Mouse (Mus musculus) limb, embryonic 11.5 days (tissue): ENCODE measurements around the gene Rnf2. TPM values are rescaled to one million over a fixed set of nuclear protein-coding genes. Genes with fewer than 3 reads are reported as not detected.

Experiments
- ATAC-seq: fragments of 200-750 bp; cut with Nextera tagmentation; 2 replicates; pipeline ENCODE4 v1.8.0; 2017; ENCODE audit warnings: low read depth; ENCODE audit not compliant: insufficient number of reproducible peaks, low FRiP score, low TSS enrichment
- DNase-seq: peaks from one replicate; pipeline ENCODE4 v3.0.0-alpha.2; 2015; ENCODE audit warnings: low spot score
- H3K27ac ChIP-seq: fragments of 300-500 bp; sonication (generic); replicated peaks from 2 replicates; pipeline ENCODE4 v1.5.1; 2014; ENCODE audit warnings: low read depth, mild to moderate bottlenecking, low read length
- H3K27me3 ChIP-seq: fragments of 300-500 bp; sonication (generic); 2 replicates; pipeline ENCODE4 v1.6.1; 2014; ENCODE audit warnings: mild to moderate bottlenecking, low read length, mixed read lengths; ENCODE audit not compliant: control insufficient read depth, insufficient read depth
- H3K36me3 ChIP-seq: fragments of 300-500 bp; sonication (generic); 2 replicates; pipeline ENCODE4 v1.6.1; 2014; ENCODE audit warnings: mild to moderate bottlenecking, low read length, moderate library complexity, mixed read lengths; ENCODE audit not compliant: control insufficient read depth, insufficient read depth
- H3K4me1 ChIP-seq: fragments of 300-500 bp; sonication (generic); 2 replicates; pipeline ENCODE4 v1.6.1; 2014; ENCODE audit warnings: low read length, mixed read lengths; ENCODE audit not compliant: control insufficient read depth, insufficient read depth
- H3K4me2 ChIP-seq: fragments of 300-500 bp; sonication (generic); 2 replicates; pipeline ENCODE4 v1.6.1; 2014; ENCODE audit warnings: low read depth, mild to moderate bottlenecking, moderate library complexity; ENCODE audit not compliant: severe bottlenecking
- H3K4me3 ChIP-seq: fragments of 300-500 bp; sonication (generic); 2 replicates; pipeline ENCODE4 v1.5.1; 2014; ENCODE audit warnings: low read depth, low read length
- H3K9ac ChIP-seq: fragments of 300-500 bp; sonication (generic); 2 replicates; pipeline ENCODE4 v1.6.1; 2014; ENCODE audit warnings: mild to moderate bottlenecking, low read length
- H3K9me3 ChIP-seq: fragments of 300-500 bp; sonication (generic); 2 replicates; pipeline ENCODE4 v1.6.1; 2016; ENCODE audit warnings: low read length; ENCODE audit not compliant: control insufficient read depth
- WGBS: fragments of 180-500 bp; shearing (Covaris S2); extraction: QIAGEN DNeasy Blood & Tissue Kit; methylation state at CpG from one replicate; pipeline ENCODE4 v1.1.7; 2014; 5-methylcytosine and 5-hydroxymethylcytosine counted together
- polyA plus RNA-seq: library from polyadenylated mRNA; unstranded; fragments of >200 nt; fragmentation: Nextera tagmentation; extraction: Ambion mirVana; gene quantifications from 2 replicates; pipeline ENCODE4 v1.2.1, GENCODE M21; 2014

The Rnf2 gene
- polyA plus RNA-seq, 1 experiment from 2014 or later = 121 TPM

- WGBS = 87% methylated on average over 7 of the region's 7 CpGs
- H3K4me1 ChIP-seq = no peaks in the 10 kb centered on the region
- no peak overlapping the region for H3K9ac ChIP-seq
- peaks cover 19% of the 10 kb centered on the region for H3K36me3 ChIP-seq
- H3K4me2 ChIP-seq = no peak overlapping the region
- ATAC-seq (no peak), DNase-seq (no peak)
- H3K27me3 ChIP-seq = no peaks in the 10 kb centered on the region
- no peak overlapping the region for H3K4me3 ChIP-seq
- H3K27ac ChIP-seq = no peak overlapping the region
- H3K9me3 ChIP-seq = no peaks in the 10 kb centered on the region
Observed at GRCm38 (mm10) chr1:151471429-151471828, 29.3 kb downstream of the Rnf2 start.

DNA sequence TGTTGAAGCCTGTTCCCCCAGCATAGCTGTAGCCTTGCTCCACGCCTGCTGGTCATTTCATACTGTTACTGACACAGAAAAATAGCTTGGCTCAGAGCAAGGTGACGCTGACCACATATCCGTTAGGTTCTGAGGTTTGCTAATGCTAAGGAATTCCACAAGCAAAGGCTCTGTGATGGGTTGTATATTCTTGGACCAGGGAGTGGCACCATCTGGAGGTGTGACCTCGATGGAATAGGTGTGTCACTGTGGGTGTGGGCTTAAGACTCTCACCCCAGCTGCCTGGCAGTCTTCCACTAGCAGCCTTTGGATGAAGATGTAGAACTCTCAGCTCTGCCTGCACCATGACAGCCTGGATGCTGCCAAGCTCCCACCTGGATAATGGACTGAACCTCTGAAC, 34.2 kb downstream of the Rnf2 start:
- Histone ChIP-seq H3K9ac (no peak overlapping the region), H3K36me3 (peaks cover 2% of the 10 kb centered on the region), H3K9me3 (no peaks in the 10 kb centered on the region), H3K27me3 (no peaks in the 10 kb centered on the region), H3K4me3 (no peak overlapping the region), H3K4me2 (no peak overlapping the region), H3K27ac (no peak overlapping the region), H3K4me1 (no peaks in the 10 kb centered on the region)
- DNase-seq (no peak), ATAC-seq (no peak)
- WGBS = 89% methylated on average over 4 of the region's 4 CpGs

- Histone ChIP-seq H3K27me3 (no peaks in the 10 kb centered on the region), H3K9me3 (no peaks in the 10 kb centered on the region), H3K9ac (no peak overlapping the region), H3K27ac (no peak overlapping the region), H3K4me1 (no peaks in the 10 kb centered on the region), H3K36me3 (peaks cover 2% of the 10 kb centered on the region; the same call in 1 of the 2 replicates), H3K4me2 (no peak overlapping the region), H3K4me3 (no peak overlapping the region)
- no peak for DNase-seq
- WGBS = 31% methylated on average over 4 of the region's 4 CpGs
- no peak for ATAC-seq
Observed at GRCm38 (mm10) chr1:151464914-151465313, 35.8 kb downstream of the Rnf2 start.

- Histone ChIP-seq H3K4me3 (no peak overlapping the region), H3K4me2 (no peak overlapping the region), H3K4me1 (no peaks in the 10 kb centered on the region), H3K36me3 (no peaks in the 10 kb centered on the region; the same call in 1 of the 2 replicates), H3K9ac (no peak overlapping the region), H3K27me3 (no peaks in the 10 kb centered on the region), H3K27ac (no peak overlapping the region), H3K9me3 (no peaks in the 10 kb centered on the region)
- ATAC-seq (no peak), DNase-seq (no peak)
- 78% methylated on average over 9 of the region's 9 CpGs for WGBS
Observed at GRCm38 (mm10) chr1:151461265-151461664, 39.5 kb downstream of the Rnf2 start.

DNA sequence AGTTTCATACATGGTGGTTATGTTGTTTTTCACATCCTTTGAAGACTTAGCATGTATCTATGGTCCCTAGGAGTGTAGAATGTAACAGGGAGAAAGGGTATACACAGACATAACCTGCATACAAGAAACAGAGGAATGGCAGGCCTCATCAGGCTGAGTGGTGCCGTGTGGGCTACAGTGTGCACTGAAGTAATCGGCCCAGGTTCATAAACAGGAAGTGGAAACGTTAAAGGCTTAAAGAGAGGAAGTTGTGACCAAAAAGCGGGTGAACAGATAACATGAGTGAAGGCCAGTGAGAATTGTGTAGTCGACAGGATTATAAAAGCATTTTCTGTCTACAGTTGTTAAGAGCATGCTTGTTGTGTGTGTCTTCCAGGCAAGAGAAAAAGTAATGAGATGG, 43.7 kb downstream of the Rnf2 start:
- no peak overlapping the region for H3K9ac ChIP-seq
- H3K4me2 ChIP-seq = no peak overlapping the region
- H3K4me1 ChIP-seq = no peaks in the 10 kb centered on the region
- H3K9me3 ChIP-seq = no peaks in the 10 kb centered on the region
- H3K27ac ChIP-seq = no peak overlapping the region
- ATAC-seq (no peak), DNase-seq (no peak)
- WGBS = 89% methylated on average over 5 of the region's 5 CpGs
- peaks cover 4% of the 10 kb centered on the region; the same call in 1 of the 2 replicates for H3K36me3 ChIP-seq
- no peaks in the 10 kb centered on the region for H3K27me3 ChIP-seq
- no peak overlapping the region for H3K4me3 ChIP-seq

GRCm38 (mm10) chr1:151451946-151452345, 48.8 kb downstream of the Rnf2 start:
- H3K4me2 ChIP-seq = no peak overlapping the region
- no peak overlapping the region for H3K4me3 ChIP-seq
- 92% methylated on average over 11 of the region's 11 CpGs for WGBS
- no peaks in the 10 kb centered on the region for H3K4me1 ChIP-seq
- no peaks in the 10 kb centered on the region for H3K9me3 ChIP-seq
- no peaks in the 10 kb centered on the region for H3K27me3 ChIP-seq
- no peak for ATAC-seq
- peaks cover 7% of the 10 kb centered on the region for H3K36me3 ChIP-seq
- H3K9ac ChIP-seq = no peak overlapping the region
- no peak overlapping the region for H3K27ac ChIP-seq
- no peak for DNase-seq

DNA sequence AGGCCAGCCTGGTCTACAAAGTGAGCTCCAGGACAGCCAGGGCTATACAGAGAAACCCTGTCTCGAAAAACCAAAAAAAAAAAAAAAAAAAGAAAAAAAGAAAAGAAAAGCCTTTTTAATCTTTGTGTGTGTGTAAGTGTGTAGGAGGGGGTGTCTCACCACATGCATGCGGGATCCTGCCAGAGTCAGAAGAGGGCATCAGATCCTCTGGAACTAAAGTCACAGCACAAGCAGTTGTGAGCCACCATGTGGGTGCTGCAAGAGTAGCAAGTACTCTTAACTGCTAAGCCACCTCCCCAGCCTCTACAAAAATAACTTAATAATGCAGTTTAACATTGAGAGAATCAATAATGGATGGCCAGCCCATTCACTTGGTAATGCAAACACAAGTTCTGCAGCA, 49.9 kb downstream of the Rnf2 start:
- H3K27ac ChIP-seq = no peak overlapping the region
- no peak overlapping the region for H3K4me3 ChIP-seq
- WGBS = 100% methylated on average over 1 of the region's 2 CpGs
- no peak overlapping the region for H3K9ac ChIP-seq
- H3K4me2 ChIP-seq = no peak overlapping the region
- ATAC-seq = no peak
- DNase-seq = no peak
- no peaks in the 10 kb centered on the region for H3K4me1 ChIP-seq
- peaks cover 8% of the 10 kb centered on the region for H3K36me3 ChIP-seq
- H3K9me3 ChIP-seq = no peaks in the 10 kb centered on the region
- H3K27me3 ChIP-seq = no peaks in the 10 kb centered on the region

DNA sequence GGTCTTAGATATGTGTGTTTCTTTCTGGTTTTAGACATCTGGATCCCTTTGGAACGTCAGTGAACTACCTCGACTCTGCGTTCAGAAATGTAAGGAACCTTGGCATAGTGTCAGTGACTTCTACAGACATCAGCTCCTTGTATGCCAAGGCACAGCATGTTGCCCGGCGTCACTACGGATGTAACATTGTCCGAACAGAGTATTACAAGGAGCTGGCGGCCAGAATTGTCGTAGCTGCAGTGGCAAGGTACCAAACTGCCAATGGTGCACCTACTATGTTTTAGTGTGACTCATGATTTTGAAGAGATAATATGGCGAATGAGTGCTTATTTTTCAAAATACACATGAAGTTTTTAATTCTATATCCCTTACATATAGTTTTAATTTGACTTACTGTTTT, 50.9 kb downstream of the Rnf2 start:
- H3K9me3 ChIP-seq = no peaks in the 10 kb centered on the region
- no peaks in the 10 kb centered on the region for H3K4me1 ChIP-seq
- no peak overlapping the region for H3K4me3 ChIP-seq
- WGBS = 97% methylated on average over 10 of the region's 10 CpGs
- no peak for ATAC-seq
- H3K36me3 ChIP-seq = peaks cover 15% of the 10 kb centered on the region
- no peak overlapping the region for H3K4me2 ChIP-seq
- no peak overlapping the region for H3K9ac ChIP-seq
- DNase-seq = no peak
- H3K27ac ChIP-seq = no peak overlapping the region
- no peaks in the 10 kb centered on the region for H3K27me3 ChIP-seq

GRCm38 (mm10) chr1:151435431-151435830, 65.3 kb downstream of the Rnf2 start:
- H3K4me1 ChIP-seq = no peaks in the 10 kb centered on the region
- no peaks in the 10 kb centered on the region for H3K9me3 ChIP-seq
- H3K36me3 ChIP-seq = peaks cover 7% of the 10 kb centered on the region
- H3K27me3 ChIP-seq = no peaks in the 10 kb centered on the region
- 85% methylated on average over 6 of the region's 6 CpGs for WGBS
- no peak overlapping the region for H3K4me3 ChIP-seq
- DNase-seq = no peak
- H3K27ac ChIP-seq = no peak overlapping the region
- H3K9ac ChIP-seq = no peak overlapping the region
- H3K4me2 ChIP-seq = no peak overlapping the region
- ATAC-seq = no peak
